Comparison of ENCODE assay signal across 7 mouse cellular contexts in the genomic region with DNA sequence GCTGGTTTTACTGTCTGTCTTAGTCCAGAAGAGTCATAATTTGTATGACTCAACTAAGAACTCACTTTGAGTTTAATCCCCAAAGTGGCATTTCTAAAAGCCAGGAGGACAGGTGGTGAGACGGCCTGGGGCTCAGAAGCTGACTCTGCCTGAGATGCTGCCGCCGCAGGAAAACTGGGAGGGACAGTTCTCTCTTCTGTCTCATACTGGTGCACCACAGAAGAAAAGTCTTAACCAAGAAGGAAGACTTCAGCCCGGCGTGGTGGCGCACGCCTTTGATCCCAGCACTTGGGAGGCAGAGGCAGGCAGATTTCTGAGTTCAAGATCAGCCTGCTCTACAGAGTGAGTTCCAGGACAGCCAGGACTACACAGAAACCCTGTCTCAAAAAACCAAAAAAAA. TPM values are rescaled to one million over a fixed set of nuclear protein-coding genes. Genes with fewer than 3 reads are reported as not detected.
DNase-seq lines count a peak whose midpoint lies in the region; ATAC-seq and TF ChIP-seq lines count a peak whose summit lies in the region.

No protein-coding gene starts in this region.

- no peak overlapping the region for H3K9ac ChIP-seq in liver, adult 2 months (ENCODE audit: low read depth, low read length)
- H3K9ac ChIP-seq in embryonic facial prominence, embryonic 15.5 days, result no peak overlapping the region
- H3K9ac ChIP-seq in hindbrain, embryonic 15.5 days, result no peak overlapping the region
- no peak overlapping the region for H3K9ac ChIP-seq in neural tube, embryonic 14.5 days (replicated peaks; ENCODE audit: low read depth, low read length)

- no peaks in the 10 kb centered on the region for H3K27me3 ChIP-seq in liver, adult 2 months (ENCODE audit: control insufficient read depth, insufficient read depth, low read length)
- no peaks in the 10 kb centered on the region for H3K27me3 ChIP-seq in embryonic facial prominence, embryonic 15.5 days
- no peaks in the 10 kb centered on the region for H3K27me3 ChIP-seq in hindbrain, embryonic 15.5 days
- H3K27me3 ChIP-seq in neural tube, embryonic 14.5 days (ENCODE audit: control insufficient read depth, insufficient read depth, low read length), result no peaks in the 10 kb centered on the region

- H3K36me3 ChIP-seq in liver, adult 2 months (ENCODE audit: control insufficient read depth, insufficient read depth, low read length), result peaks cover 35% of the 10 kb centered on the region
- H3K36me3 ChIP-seq in embryonic facial prominence, embryonic 15.5 days, result peaks cover 43% of the 10 kb centered on the region
- H3K36me3 ChIP-seq in hindbrain, embryonic 15.5 days, result peaks cover 39% of the 10 kb centered on the region
- H3K36me3 ChIP-seq in neural tube, embryonic 14.5 days (ENCODE audit: control insufficient read depth, insufficient read depth, low read length), result peaks cover 33% of the 10 kb centered on the region

- H3K4me2 ChIP-seq in embryonic facial prominence, embryonic 15.5 days (replicated peaks), result peak overlapping the region; percentile 60; the same call in 1 of the 2 replicates
- H3K4me2 ChIP-seq in hindbrain, embryonic 15.5 days, result peak overlapping the region; percentile 64
- H3K4me2 ChIP-seq in neural tube, embryonic 14.5 days (ENCODE audit: low read depth, low read length), result no peak overlapping the region

- WGBS in liver, adult 2 months, result 90% methylated on average over 7 of the region's 7 CpGs
- WGBS in embryonic facial prominence, embryonic 15.5 days, result 73% methylated on average over 7 of the region's 7 CpGs
- WGBS in hindbrain, embryonic 15.5 days, result 90% methylated on average over 7 of the region's 7 CpGs
- WGBS in neural tube, embryonic 14.5 days, result 87% methylated on average over 7 of the region's 7 CpGs

- H3K9me3 ChIP-seq in embryonic facial prominence, embryonic 15.5 days (replicated peaks), result no peaks in the 10 kb centered on the region
- H3K9me3 ChIP-seq in hindbrain, embryonic 15.5 days, result no peaks in the 10 kb centered on the region
- no peaks in the 10 kb centered on the region for H3K9me3 ChIP-seq in neural tube, embryonic 14.5 days (ENCODE audit: control insufficient read depth, low read length)

- TF ChIP-seq CTCF in liver, adult 2 months (IDR thresholded peaks at IDR 0.05; ENCODE audit: low read depth, low read length), result no peak

- H3K4me3 ChIP-seq in liver, adult 2 months (ENCODE audit: insufficient read depth, low read depth, low read length), result no peak overlapping the region
- H3K4me3 ChIP-seq in embryonic facial prominence, embryonic 15.5 days (replicated peaks), result peak overlapping the region; percentile 65
- no peak overlapping the region for H3K4me3 ChIP-seq in hindbrain, embryonic 15.5 days
- no peak overlapping the region; the same call in 1 of the 2 replicates for H3K4me3 ChIP-seq in neural tube, embryonic 14.5 days (ENCODE audit: low read depth, low read length)

- ATAC-seq in embryonic facial prominence, embryonic 15.5 days (ENCODE audit: insufficient number of reproducible peaks, low FRiP score, low TSS enrichment, low read depth), result no peak
- ATAC-seq in hindbrain, embryonic 15.5 days (ENCODE audit: low FRiP score, low read depth), result no peak
- no peak for ATAC-seq in neural tube, embryonic 14.5 days (ENCODE audit: low read depth)

- no peak for DNase-seq in liver, adult 2 months (ENCODE audit: extremely low read depth, low read depth, low spot score)
- DNase-seq in liver, result no peak
- no peak for DNase-seq in spleen, postnatal 36 days (ENCODE audit: low spot score in 2 of 2)
- no peak for DNase-seq in adrenal gland, postnatal 14 days

- peaks cover 12% of the 10 kb centered on the region; the same call in 1 of the 2 replicates for H3K79me2 ChIP-seq in liver, adult 2 months (ENCODE audit: control insufficient read depth, insufficient read depth, low read length)

- peak overlapping the region; percentile 18; the same call in 1 of the 2 replicates for H3K27ac ChIP-seq in liver, adult 2 months (replicated peaks; ENCODE audit: insufficient read depth, low read depth, low read length)
- peak overlapping the region; percentile 93 for H3K27ac ChIP-seq in embryonic facial prominence, embryonic 15.5 days (replicated peaks)
- H3K27ac ChIP-seq in hindbrain, embryonic 15.5 days (replicated peaks), result peak overlapping the region; percentile 93
- peak overlapping the region; percentile 92; the same call in 1 of the 2 replicates for H3K27ac ChIP-seq in neural tube, embryonic 14.5 days (ENCODE audit: low read depth, low read length)

- TF ChIP-seq POLR2A in liver, adult 2 months (IDR thresholded peaks at IDR 0.05; ENCODE audit: extremely low read depth, insufficient read depth, low read length), result no peak

- peaks cover 6% of the 10 kb centered on the region for H3K4me1 ChIP-seq in liver, adult 2 months (ENCODE audit: control insufficient read depth, insufficient read depth, low read length)
- H3K4me1 ChIP-seq in embryonic facial prominence, embryonic 15.5 days, result peaks cover 14% of the 10 kb centered on the region
- H3K4me1 ChIP-seq in hindbrain, embryonic 15.5 days (replicated peaks), result peaks cover 16% of the 10 kb centered on the region
- H3K4me1 ChIP-seq in neural tube, embryonic 14.5 days (ENCODE audit: control insufficient read depth, insufficient read depth, low read length), result peaks cover 13% of the 10 kb centered on the region

RNA-seq across cellular contexts. Expression of a gene that starts 0.5 kb away (rescaled TPM):
- total RNA-seq in liver, adult 2 months (2014; rRNA removed), result 176 and 218 TPM in 2 replicates
- polyA plus RNA-seq in liver, adult 2 months (2012; rRNA removed), result 249 and 286 TPM in 2 replicates
- 70.0 and 71.2 TPM in 2 replicates for polyA plus RNA-seq in embryonic facial prominence, embryonic 15.5 days (2015; fragmentation: Nextera tagmentation; extraction: Ambion mirVana)
- polyA plus RNA-seq in hindbrain, embryonic 15.5 days (2015; fragmentation: Nextera tagmentation; extraction: Ambion mirVana), result 48.0 and 51.5 TPM in 2 replicates
- polyA plus RNA-seq in neural tube, embryonic 14.5 days (2014; fragmentation: Nextera tagmentation; extraction: Ambion mirVana), result 44.2 and 49.9 TPM in 2 replicates
- total RNA-seq in adrenal gland, postnatal 14 days (2021), result 505 and 573 TPM in 2 replicates

RNA-seq across cellular contexts. Expression of a gene that starts 11.5 kb away (rescaled TPM):
- 17.3 and 20.7 TPM in 2 replicates for total RNA-seq in liver, adult 2 months (2014; rRNA removed)
- polyA plus RNA-seq in liver, adult 2 months (2012; rRNA removed), result 32.7 and 37.6 TPM in 2 replicates
- polyA plus RNA-seq in embryonic facial prominence, embryonic 15.5 days (2015; fragmentation: Nextera tagmentation; extraction: Ambion mirVana), result 253 and 275 TPM in 2 replicates
- polyA plus RNA-seq in hindbrain, embryonic 15.5 days (2015; fragmentation: Nextera tagmentation; extraction: Ambion mirVana), result 301 and 335 TPM in 2 replicates
- 285 and 287 TPM in 2 replicates for polyA plus RNA-seq in neural tube, embryonic 14.5 days (2014; fragmentation: Nextera tagmentation; extraction: Ambion mirVana)
- total RNA-seq in adrenal gland, postnatal 14 days (2021), result 78.8 and 84.9 TPM in 2 replicates

RNA-seq across cellular contexts. Expression of a gene that starts 17.0 kb away (rescaled TPM):
- total RNA-seq in liver, adult 2 months (2014; rRNA removed), result 0.74 and 1.2 TPM in 2 replicates
- 1.7 and 2.4 TPM in 2 replicates for polyA plus RNA-seq in liver, adult 2 months (2012; rRNA removed)
- polyA plus RNA-seq in embryonic facial prominence, embryonic 15.5 days (2015; fragmentation: Nextera tagmentation; extraction: Ambion mirVana), result 13.0 and 17.2 TPM in 2 replicates
- polyA plus RNA-seq in hindbrain, embryonic 15.5 days (2015; fragmentation: Nextera tagmentation; extraction: Ambion mirVana), result 6.8 and 7.2 TPM in 2 replicates
- 6.5 and 7.5 TPM in 2 replicates for polyA plus RNA-seq in neural tube, embryonic 14.5 days (2014; fragmentation: Nextera tagmentation; extraction: Ambion mirVana)
- total RNA-seq in adrenal gland, postnatal 14 days (2021), result 1.8 and 2.5 TPM in 2 replicates

RNA-seq across cellular contexts. Expression of a gene that starts 44.2 kb away (rescaled TPM):
- 5.6 and 6.7 TPM in 2 replicates for total RNA-seq in liver, adult 2 months (2014; rRNA removed)
- 21.6 and 33.3 TPM in 2 replicates for polyA plus RNA-seq in liver, adult 2 months (2012; rRNA removed)
- 37.0 and 39.8 TPM in 2 replicates for polyA plus RNA-seq in embryonic facial prominence, embryonic 15.5 days (2015; fragmentation: Nextera tagmentation; extraction: Ambion mirVana)
- 46.7 and 50.5 TPM in 2 replicates for polyA plus RNA-seq in hindbrain, embryonic 15.5 days (2015; fragmentation: Nextera tagmentation; extraction: Ambion mirVana)
- 34.6 and 36.9 TPM in 2 replicates for polyA plus RNA-seq in neural tube, embryonic 14.5 days (2014; fragmentation: Nextera tagmentation; extraction: Ambion mirVana)
- total RNA-seq in adrenal gland, postnatal 14 days (2021), result 16.2 and 19.4 TPM in 2 replicates

RNA-seq across cellular contexts. Expression of a gene that starts 44.3 kb away (rescaled TPM):
- 9.2 and 11.9 TPM in 2 replicates for total RNA-seq in liver, adult 2 months (2014; rRNA removed)
- polyA plus RNA-seq in liver, adult 2 months (2012; rRNA removed), result 25.8 and 26.6 TPM in 2 replicates
- polyA plus RNA-seq in embryonic facial prominence, embryonic 15.5 days (2015; fragmentation: Nextera tagmentation; extraction: Ambion mirVana), result 48.9 and 50.6 TPM in 2 replicates
- 72.6 and 75.6 TPM in 2 replicates for polyA plus RNA-seq in hindbrain, embryonic 15.5 days (2015; fragmentation: Nextera tagmentation; extraction: Ambion mirVana)
- 73.3 and 75.4 TPM in 2 replicates for polyA plus RNA-seq in neural tube, embryonic 14.5 days (2014; fragmentation: Nextera tagmentation; extraction: Ambion mirVana)
- 55.8 and 59.0 TPM in 2 replicates for total RNA-seq in adrenal gland, postnatal 14 days (2021)

Comparison
In these comparisons a context has a peak if more than half of its experiments do, and no peak if none do; other contexts are left out.
1. H3K27ac ChIP-seq: peak in every context shown above with its lines; median percentile 93 in embryonic facial prominence, embryonic 15.5 days; 93 in hindbrain, embryonic 15.5 days; 92 in neural tube, embryonic 14.5 days; 18 in liver, adult 2 months.